26 mouse cellular contexts compared by ENCODE assay signal in genomic region chr11:101908777-101909176, GRCm38 (mm10). TPM values are rescaled to one million over a fixed set of nuclear protein-coding genes. Genes with fewer than 3 reads are reported as not detected.
"Had no signal": no experiment of that assay in that cellular context is flagged by ENCODE, and none has a peak within 500 bp of the region (broad histone marks: within the 10 kb centered on the region; RNA-seq: fewer than 3 reads in every experiment).

No protein-coding gene starts in this region.

- H3K27ac ChIP-seq: layer of hippocampus, adult 2 months; limb, embryonic 10.5 days; limb, embryonic 13.5 days; liver, embryonic 12.5 days; liver, embryonic 15.5 days; lung, embryonic 15.5 days; midbrain, embryonic 10.5 days; midbrain, embryonic 13.5 days had no signal

- ATAC-seq: liver, embryonic 12.5 days; midbrain, embryonic 13.5 days had no signal

- H3K4me2 ChIP-seq: limb, embryonic 13.5 days; liver, embryonic 12.5 days; liver, embryonic 15.5 days; lung, embryonic 15.5 days; midbrain, embryonic 13.5 days had no signal

- H3K4me3 ChIP-seq: layer of hippocampus, adult 2 months; limb, embryonic 10.5 days; limb, embryonic 13.5 days; liver, embryonic 12.5 days; liver, embryonic 15.5 days; lung, embryonic 15.5 days; megakaryocyte, embryonic 14.5 days; midbrain, embryonic 10.5 days; midbrain, embryonic 13.5 days had no signal

- H3K36me3 ChIP-seq: limb, embryonic 10.5 days; limb, embryonic 13.5 days; liver, embryonic 12.5 days; liver, embryonic 15.5 days; lung, embryonic 15.5 days; midbrain, embryonic 10.5 days; midbrain, embryonic 13.5 days had no signal

- H3K4me1 ChIP-seq: liver, embryonic 12.5 days; liver, embryonic 15.5 days; lung, embryonic 15.5 days had no signal

- DNase-seq: kidney, adult 11 months; kidney, postnatal 14 days; layer of hippocampus, adult 9-11 months; liver; lung, adult 18-20 months; lung, postnatal 10 days; lung, postnatal 36 days; thymus, adult 18-20 months; thymus, postnatal 36 days had no signal

- H3K9ac ChIP-seq: limb, embryonic 13.5 days; liver, embryonic 12.5 days; liver, embryonic 15.5 days; lung, embryonic 15.5 days; midbrain, embryonic 13.5 days had no signal

- H3K9me3 ChIP-seq: limb, embryonic 10.5 days; limb, embryonic 13.5 days; liver, embryonic 12.5 days; liver, embryonic 15.5 days; lung, embryonic 15.5 days; megakaryocyte, embryonic 14.5 days; midbrain, embryonic 10.5 days; midbrain, embryonic 13.5 days had no signal

RNA-seq across cellular contexts. Expression of gene Sost, which starts 58.0 kb away (rescaled TPM):
- total RNA-seq: layer of hippocampus, adult 2 months; layer of hippocampus, postnatal 25 days; left cerebral cortex, adult 18-20 months; left cerebral cortex, postnatal 25 days had no signal
- polyA plus RNA-seq: large intestine, adult 2 months; neural tube, embryonic 11.5 days; neural tube, embryonic 14.5 days; small intestine, adult 2 months; stomach, embryonic 16.5 days had no signal
